Mouse (Mus musculus) kidney, embryonic 14.5 days (tissue): ENCODE data around the gene Dek. TPM values are rescaled to one million over a fixed set of nuclear protein-coding genes. Genes with fewer than 3 reads are reported as not detected.

Experiments
- ATAC-seq: fragments of 200-750 bp; cut with Nextera tagmentation; 2 replicates; pipeline ENCODE4 v1.8.0; 2017; ENCODE audit warnings: moderate number of reproducible peaks, mild to moderate bottlenecking, moderate TSS enrichment, moderate library complexity; ENCODE audit not compliant: low FRiP score, low TSS enrichment
- H3K27ac ChIP-seq: fragments of 300-500 bp; sonication (generic); 2 replicates; pipeline ENCODE4 v1.5.1; 2014; ENCODE audit warnings: low read depth, mild to moderate bottlenecking, low read length, moderate library complexity, mixed read lengths
- H3K27me3 ChIP-seq: fragments of 300-500 bp; sonication (generic); 2 replicates; pipeline ENCODE4 v1.6.1; 2014; ENCODE audit warnings: mild to moderate bottlenecking, low read length; ENCODE audit not compliant: control insufficient read depth, insufficient read depth
- H3K36me3 ChIP-seq: fragments of 300-500 bp; sonication (generic); 2 replicates; pipeline ENCODE4 v1.6.1; 2014; ENCODE audit warnings: low read length, mixed read lengths; ENCODE audit not compliant: control insufficient read depth, insufficient read depth
- H3K4me1 ChIP-seq: fragments of 300-500 bp; sonication (generic); 2 replicates; pipeline ENCODE4 v1.6.1; 2014; ENCODE audit warnings: low read length, mixed read lengths; ENCODE audit not compliant: control insufficient read depth, insufficient read depth
- H3K4me2 ChIP-seq: fragments of 300-500 bp; sonication (generic); replicated peaks from 2 replicates; pipeline ENCODE4 v1.6.1; 2014; ENCODE audit warnings: low read depth, mild to moderate bottlenecking, low read length
- H3K4me3 ChIP-seq: fragments of 300-500 bp; sonication (generic); 2 replicates; pipeline ENCODE4 v1.5.1; 2014; ENCODE audit warnings: mild to moderate bottlenecking, low read length
- H3K9ac ChIP-seq: fragments of 300-500 bp; sonication (generic); 2 replicates; pipeline ENCODE4 v1.6.1; 2014; ENCODE audit warnings: low read depth, mild to moderate bottlenecking, low read length, moderate library complexity
- H3K9me3 ChIP-seq: fragments of 300-500 bp; sonication (generic); 2 replicates; pipeline ENCODE4 v1.6.1; 2016; ENCODE audit warnings: low read length; ENCODE audit not compliant: control insufficient read depth
- WGBS: fragments of 180-500 bp; shearing (Covaris S2); extraction: QIAGEN DNeasy Blood & Tissue Kit; methylation state at CpG from one replicate; pipeline ENCODE4 v1.1.7; 2014; 5-methylcytosine and 5-hydroxymethylcytosine counted together
- polyA plus RNA-seq: library from polyadenylated mRNA; unstranded; fragments of >200 nt; fragmentation: Nextera tagmentation; extraction: Ambion mirVana; gene quantifications from 2 replicates; pipeline ENCODE4 v1.2.1, GENCODE M21; 2014

Gene Dek
- polyA plus RNA-seq, 1 experiment from 2014 or later = 276 TPM

DNA sequence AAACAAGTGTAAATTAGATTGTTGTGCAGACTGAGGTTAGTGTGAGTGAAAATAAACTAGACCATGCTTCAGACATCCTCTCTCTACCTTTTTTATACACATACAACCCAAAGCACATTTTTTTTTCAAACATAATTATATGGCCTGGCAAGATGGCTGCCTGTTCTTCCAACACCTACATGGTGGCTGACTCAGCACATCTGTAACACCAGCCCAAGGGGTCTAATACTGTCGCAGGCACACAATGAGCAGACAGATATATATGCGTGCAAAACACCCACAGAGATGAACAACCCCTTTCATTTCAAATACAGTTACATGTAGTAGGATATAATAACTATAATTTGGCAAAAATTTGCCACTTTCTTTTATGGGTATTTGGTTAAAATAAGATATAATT, 5.4 kb downstream of the Dek start:
- 93% methylated on average over 2 of the region's 2 CpGs for WGBS
- H3K36me3 ChIP-seq = peaks cover 60% of the 10 kb centered on the region
- no peak overlapping the region for H3K27ac ChIP-seq
- H3K27me3 ChIP-seq = no peaks in the 10 kb centered on the region
- H3K4me3 ChIP-seq = no peak overlapping the region
- no peak overlapping the region for H3K4me2 ChIP-seq
- H3K9ac ChIP-seq = no peak overlapping the region
- no peak for ATAC-seq
- H3K4me1 ChIP-seq = peaks cover 15% of the 10 kb centered on the region
- H3K9me3 ChIP-seq = no peaks in the 10 kb centered on the region

GRCm38 (mm10) chr13:47099265-47099664, 6.7 kb downstream of the Dek start:
- Histone ChIP-seq H3K27me3 (no peaks in the 10 kb centered on the region), H3K4me3 (no peak overlapping the region), H3K9me3 (no peaks in the 10 kb centered on the region), H3K27ac (no peak overlapping the region), H3K36me3 (peaks cover 71% of the 10 kb centered on the region), H3K4me2 (no peak overlapping the region), H3K4me1 (peaks cover 14% of the 10 kb centered on the region), H3K9ac (no peak overlapping the region)
- no peak for ATAC-seq
- 56% methylated on average over 7 of the region's 7 CpGs for WGBS

GRCm38 (mm10) chr13:47096591-47096990, 9.4 kb downstream of the Dek start:
- Histone ChIP-seq H3K4me3 (no peak overlapping the region), H3K36me3 (peaks cover 85% of the 10 kb centered on the region), H3K4me2 (no peak overlapping the region), H3K9ac (no peak overlapping the region), H3K4me1 (no peaks in the 10 kb centered on the region), H3K27me3 (no peaks in the 10 kb centered on the region), H3K27ac (no peak overlapping the region), H3K9me3 (no peaks in the 10 kb centered on the region)
- no peak for ATAC-seq
- WGBS = 90% methylated on average over 2 of the region's 2 CpGs

- no peak overlapping the region for H3K4me3 ChIP-seq
- WGBS = 97% methylated on average over 2 of the region's 2 CpGs
- H3K36me3 ChIP-seq = peaks cover 86% of the 10 kb centered on the region
- no peak overlapping the region for H3K9ac ChIP-seq
- H3K4me2 ChIP-seq = no peak overlapping the region
- no peaks in the 10 kb centered on the region for H3K9me3 ChIP-seq
- ATAC-seq = no peak
- H3K4me1 ChIP-seq = no peaks in the 10 kb centered on the region
- no peak overlapping the region for H3K27ac ChIP-seq
- no peaks in the 10 kb centered on the region for H3K27me3 ChIP-seq
Observed at GRCm38 (mm10) chr13:47093791-47094190, 12.2 kb downstream of the Dek start.

GRCm38 (mm10) chr13:47089271-47089670, 16.7 kb downstream of the Dek start:
- H3K36me3 ChIP-seq = peaks cover 85% of the 10 kb centered on the region
- no peak overlapping the region for H3K4me2 ChIP-seq
- no peak overlapping the region for H3K4me3 ChIP-seq
- no peaks in the 10 kb centered on the region for H3K27me3 ChIP-seq
- no peaks in the 10 kb centered on the region for H3K4me1 ChIP-seq
- 88% methylated on average over 2 of the region's 2 CpGs for WGBS
- H3K27ac ChIP-seq = no peak overlapping the region
- no peak overlapping the region for H3K9ac ChIP-seq
- no peak for ATAC-seq
- H3K9me3 ChIP-seq = no peaks in the 10 kb centered on the region

- no peak for ATAC-seq
- no peaks in the 10 kb centered on the region for H3K4me1 ChIP-seq
- H3K27me3 ChIP-seq = no peaks in the 10 kb centered on the region
- H3K4me3 ChIP-seq = no peak overlapping the region
- H3K4me2 ChIP-seq = no peak overlapping the region
- 95% methylated on average over 1 of the region's 1 CpGs for WGBS
- H3K36me3 ChIP-seq = peaks cover 80% of the 10 kb centered on the region
- H3K9me3 ChIP-seq = no peaks in the 10 kb centered on the region
- no peak overlapping the region for H3K9ac ChIP-seq
- no peak overlapping the region for H3K27ac ChIP-seq
Observed at GRCm38 (mm10) chr13:47088433-47088832, 17.6 kb downstream of the Dek start.

GRCm38 (mm10) chr13:47080905-47081505, 25.0 kb downstream of the Dek start:
- Histone ChIP-seq H3K36me3 (peaks cover 33% of the 10 kb centered on the region; the same call in 1 of the 2 replicates), H3K9ac (no peak overlapping the region), H3K9me3 (no peaks in the 10 kb centered on the region; the same call in 1 of the 2 replicates), H3K4me1 (no peaks in the 10 kb centered on the region), H3K27ac (no peak overlapping the region), H3K27me3 (no peaks in the 10 kb centered on the region), H3K4me3 (no peak overlapping the region), H3K4me2 (no peak overlapping the region)
- 92% methylated on average over 4 of the region's 4 CpGs for WGBS
- no peak for ATAC-seq

DNA sequence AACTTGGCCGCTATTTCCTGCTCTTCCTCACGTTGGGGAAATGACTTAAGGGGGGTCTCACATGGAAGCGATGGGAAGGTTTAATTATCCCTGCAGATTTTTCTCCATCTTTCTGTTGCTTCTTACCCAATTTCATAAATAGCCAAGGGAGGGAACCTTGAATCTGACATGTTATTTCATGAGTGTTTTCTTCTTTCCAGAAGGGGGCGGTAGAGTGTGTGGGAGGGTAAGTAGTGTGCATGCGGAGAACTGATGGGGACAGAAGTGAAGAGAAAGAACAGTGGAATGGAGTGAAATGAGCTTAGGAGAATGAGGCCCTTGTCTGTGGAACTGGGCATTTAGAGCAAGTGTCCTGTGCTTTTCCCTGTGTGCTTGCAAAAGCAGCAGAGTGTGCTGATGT, 27.2 kb downstream of the Dek start:
- H3K9me3 ChIP-seq = no peaks in the 10 kb centered on the region; the same call in 1 of the 2 replicates
- no peak for ATAC-seq
- no peaks in the 10 kb centered on the region for H3K27me3 ChIP-seq
- no peak overlapping the region for H3K4me3 ChIP-seq
- no peak overlapping the region for H3K4me2 ChIP-seq
- 67% methylated on average over 5 of the region's 5 CpGs for WGBS
- H3K27ac ChIP-seq = no peak overlapping the region
- peaks cover 24% of the 10 kb centered on the region; the same call in 1 of the 2 replicates for H3K36me3 ChIP-seq
- H3K9ac ChIP-seq = no peak overlapping the region
- no peaks in the 10 kb centered on the region for H3K4me1 ChIP-seq

DNA sequence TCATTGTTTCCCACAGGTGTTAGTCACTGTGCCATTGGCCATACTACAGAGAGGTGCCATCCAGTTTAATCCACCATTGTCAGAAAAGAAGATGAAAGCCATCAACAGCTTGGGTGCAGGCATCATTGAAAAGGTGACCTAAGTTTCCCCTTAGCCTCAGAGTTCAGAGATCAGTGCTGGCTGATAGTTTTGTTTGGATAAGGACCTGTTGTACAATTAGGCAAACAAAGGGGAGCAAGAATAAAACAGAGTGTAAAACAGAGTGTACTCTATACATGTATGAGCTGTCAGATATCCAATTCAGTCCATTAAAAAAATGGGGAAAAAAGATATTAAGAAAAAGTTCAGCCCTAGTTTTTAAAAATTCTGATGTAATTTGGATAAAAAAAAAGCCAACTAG, 28.6 kb downstream of the Dek start:
- no peak overlapping the region for H3K4me2 ChIP-seq
- no peak overlapping the region for H3K4me3 ChIP-seq
- no peaks in the 10 kb centered on the region; the same call in 1 of the 2 replicates for H3K9me3 ChIP-seq
- ATAC-seq = no peak
- H3K4me1 ChIP-seq = no peaks in the 10 kb centered on the region
- H3K27ac ChIP-seq = no peak overlapping the region
- no peaks in the 10 kb centered on the region for H3K27me3 ChIP-seq
- H3K9ac ChIP-seq = no peak overlapping the region
- peaks cover 18% of the 10 kb centered on the region; the same call in 1 of the 2 replicates for H3K36me3 ChIP-seq
